Mouse (Mus musculus) hindbrain, embryonic 13.5 days (tissue): ENCODE data around the gene Htr6. TPM values are rescaled to one million over a fixed set of nuclear protein-coding genes. Genes with fewer than 3 reads are reported as not detected.

Experiments
- ATAC-seq: fragments of 200-750 bp; cut with Nextera tagmentation; 2 replicates; pipeline ENCODE4 v1.8.0; 2017; ENCODE audit warnings: moderate TSS enrichment; ENCODE audit not compliant: low FRiP score
- H3K27ac ChIP-seq: fragments of 300-500 bp; sonication (generic); 2 replicates; pipeline ENCODE4 v1.5.1; 2015; ENCODE audit warnings: inconsistent platforms, mild to moderate bottlenecking, moderate library complexity
- H3K27me3 ChIP-seq: fragments of 300-500 bp; sonication (generic); 2 replicates; pipeline ENCODE4 v1.6.1; 2015; ENCODE audit warnings: mild to moderate bottlenecking, inconsistent platforms
- H3K36me3 ChIP-seq: fragments of 300-500 bp; sonication (generic); 2 replicates; pipeline ENCODE4 v1.6.1; 2015; ENCODE audit warnings: mild to moderate bottlenecking, inconsistent platforms
- H3K4me1 ChIP-seq: fragments of 300-500 bp; sonication (generic); replicated peaks from 2 replicates; pipeline ENCODE4 v1.6.1; 2015; ENCODE audit warnings: inconsistent platforms
- H3K4me2 ChIP-seq: fragments of 300-500 bp; sonication (generic); 2 replicates; pipeline ENCODE4 v1.6.1; 2015; ENCODE audit warnings: inconsistent platforms, mild to moderate bottlenecking, moderate library complexity
- H3K4me3 ChIP-seq: fragments of 300-500 bp; sonication (generic); 2 replicates; pipeline ENCODE4 v1.5.1; 2015; ENCODE audit warnings: mild to moderate bottlenecking, inconsistent platforms
- H3K9ac ChIP-seq: fragments of 300-500 bp; sonication (generic); 2 replicates; pipeline ENCODE4 v1.6.1; 2015; ENCODE audit warnings: mild to moderate bottlenecking, inconsistent platforms
- H3K9me3 ChIP-seq: fragments of 300-500 bp; sonication (generic); 2 replicates; pipeline ENCODE4 v1.6.1; 2016; ENCODE audit warnings: inconsistent platforms
- WGBS: fragments of 180-500 bp; shearing (Covaris S2); methylation state at CpG from one replicate; pipeline ENCODE4 v1.1.7; 2015; 5-methylcytosine and 5-hydroxymethylcytosine counted together
- polyA plus RNA-seq: library from polyadenylated mRNA; unstranded; fragments of >200 nt; fragmentation: Nextera tagmentation; extraction: Ambion mirVana; gene quantifications from 2 replicates; pipeline ENCODE4 v1.2.1, GENCODE M21; 2015

The Htr6 gene
- polyA plus RNA-seq, 1 experiment from 2014 or later, result 0.27 TPM

DNA sequence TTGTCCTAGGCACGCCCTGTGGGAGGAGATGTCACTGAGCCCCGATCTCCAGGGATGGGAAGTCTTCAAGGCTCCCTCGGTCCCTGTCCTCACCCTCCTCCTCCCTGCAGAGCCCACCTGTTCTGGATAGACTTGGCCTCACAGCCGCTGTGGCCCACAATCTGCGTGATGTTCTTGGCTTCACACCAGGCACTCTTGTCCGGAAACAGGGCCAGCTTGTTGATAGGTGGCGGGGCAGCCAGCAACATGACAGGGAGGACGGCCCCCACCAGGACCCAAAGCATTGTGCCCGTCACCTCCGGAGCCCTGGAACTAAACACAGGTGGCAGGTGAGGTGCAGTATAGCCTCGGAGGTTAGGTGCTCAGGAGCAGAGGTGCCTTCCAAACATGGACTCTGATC, 10.0 kb upstream of the Htr6 start:
- Histone ChIP-seq H3K9me3 (no peaks in the 10 kb centered on the region), H3K27ac (no peak overlapping the region), H3K9ac (no peak overlapping the region), H3K27me3 (peaks cover 53% of the 10 kb centered on the region), H3K4me2 (no peak overlapping the region), H3K4me3 (no peak overlapping the region), H3K36me3 (no peaks in the 10 kb centered on the region), H3K4me1 (peaks cover 33% of the 10 kb centered on the region)
- no peak for ATAC-seq
- WGBS, result 76% methylated on average over 11 of the region's 11 CpGs

- Histone ChIP-seq H3K9me3 (no peaks in the 10 kb centered on the region), H3K27me3 (peaks cover 33% of the 10 kb centered on the region), H3K4me2 (peak overlapping the region; percentile 38), H3K36me3 (no peaks in the 10 kb centered on the region), H3K9ac (peak overlapping the region; percentile 51; the same call in 1 of the 2 replicates), H3K4me3 (no peak overlapping the region), H3K4me1 (peaks cover 32% of the 10 kb centered on the region), H3K27ac (peak overlapping the region; percentile 44; the same call in 1 of the 2 replicates)
- ATAC-seq, result peak; percentile 75
- WGBS, result 22% methylated on average over 12 of the region's 12 CpGs
Measured at GRCm38 (mm10) chr4:139082790-139083564, 7.6 kb upstream of the Htr6 start.

DNA sequence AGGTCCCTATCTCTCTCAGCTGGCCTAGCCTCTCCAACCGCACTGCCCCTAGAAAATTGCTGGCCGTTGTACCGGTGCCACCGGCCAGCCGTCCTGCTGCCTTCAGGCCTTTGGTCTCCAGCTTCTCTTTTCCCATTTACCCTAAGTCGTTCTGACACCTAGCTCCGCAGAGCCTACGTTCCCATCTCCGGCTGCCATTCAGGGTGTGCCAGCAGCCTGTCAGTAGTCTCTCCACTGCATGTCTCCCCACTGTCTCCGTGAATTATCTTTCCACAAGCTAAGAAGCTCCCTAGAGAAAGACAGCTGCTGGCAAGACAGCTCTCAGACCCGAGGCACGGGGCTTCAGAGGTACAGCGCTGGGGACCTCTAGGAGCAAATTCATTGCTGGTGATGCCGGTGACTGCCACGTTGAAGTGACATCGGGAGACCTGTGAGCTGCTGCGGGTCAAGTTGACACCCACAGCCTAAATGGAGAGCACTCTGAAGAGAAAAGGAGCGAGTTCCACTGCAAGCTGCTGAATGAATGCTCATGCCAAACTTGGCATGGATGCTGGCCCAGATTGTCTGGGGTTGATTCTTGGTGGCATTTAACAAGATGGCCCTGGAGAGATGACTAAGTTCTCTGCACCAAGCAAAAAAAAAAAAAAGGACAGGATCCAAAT, 6.0 kb upstream of the Htr6 start:
- H3K27me3 ChIP-seq, result peaks cover 32% of the 10 kb centered on the region
- WGBS, result 64% methylated on average over 18 of the region's 18 CpGs
- H3K9ac ChIP-seq, result no peak overlapping the region; the same call in 1 of the 2 replicates

GRCm38 (mm10) chr4:139080259-139080658, 4.9 kb upstream of the Htr6 start:
- H3K4me1 ChIP-seq, result peaks cover 37% of the 10 kb centered on the region
- no peak overlapping the region for H3K9ac ChIP-seq
- H3K4me3 ChIP-seq, result no peak overlapping the region
- peaks cover 38% of the 10 kb centered on the region for H3K27me3 ChIP-seq
- no peak for ATAC-seq
- no peak overlapping the region for H3K27ac ChIP-seq
- H3K36me3 ChIP-seq, result no peaks in the 10 kb centered on the region
- WGBS, result 93% methylated on average over 7 of the region's 7 CpGs
- H3K4me2 ChIP-seq, result no peak overlapping the region
- H3K9me3 ChIP-seq, result no peaks in the 10 kb centered on the region

More for the DNA sequence above, 6.0 kb upstream of the Htr6 start:
- ATAC-seq, result no peak
- Histone ChIP-seq H3K4me2 (no peak overlapping the region), H3K4me1 (peaks cover 32% of the 10 kb centered on the region), H3K36me3 (no peaks in the 10 kb centered on the region), H3K27ac (peak overlapping the region; percentile 44; the same call in 1 of the 2 replicates), H3K9me3 (no peaks in the 10 kb centered on the region), H3K4me3 (no peak overlapping the region)

GRCm38 (mm10) chr4:139079439-139079838, 4.1 kb upstream of the Htr6 start:
- no peak for ATAC-seq
- H3K27ac ChIP-seq, result no peak overlapping the region
- H3K4me2 ChIP-seq, result no peak overlapping the region
- H3K36me3 ChIP-seq, result no peaks in the 10 kb centered on the region
- H3K4me1 ChIP-seq, result peaks cover 46% of the 10 kb centered on the region
- no peak overlapping the region for H3K4me3 ChIP-seq
- H3K27me3 ChIP-seq, result peaks cover 38% of the 10 kb centered on the region
- no peak overlapping the region for H3K9ac ChIP-seq
- H3K9me3 ChIP-seq, result no peaks in the 10 kb centered on the region
- 67% methylated on average over 11 of the region's 11 CpGs for WGBS

DNA sequence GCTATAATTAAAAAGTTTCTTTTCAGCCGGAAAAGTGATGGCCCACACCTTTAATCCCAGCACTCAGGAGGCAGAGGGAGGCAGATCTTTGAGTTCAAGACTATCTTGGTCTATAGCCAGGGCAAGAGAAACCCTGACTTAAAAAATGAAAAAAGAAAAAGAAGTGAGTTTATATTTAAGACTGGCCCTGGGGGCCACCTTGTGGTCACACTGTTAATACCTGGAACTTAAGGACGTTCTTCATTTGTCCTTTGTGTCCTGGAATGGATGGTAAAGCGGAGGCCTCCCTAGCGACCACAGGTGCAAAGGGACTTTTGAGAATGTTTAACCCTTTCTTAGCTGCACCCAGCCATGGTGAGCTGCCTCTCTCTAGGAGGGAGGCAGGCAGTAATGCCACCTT, 3.4 kb upstream of the Htr6 start:
- peaks cover 50% of the 10 kb centered on the region for H3K4me1 ChIP-seq
- no peak for ATAC-seq
- no peaks in the 10 kb centered on the region for H3K9me3 ChIP-seq
- WGBS, result 19% methylated on average over 4 of the region's 4 CpGs
- H3K27me3 ChIP-seq, result peaks cover 43% of the 10 kb centered on the region
- H3K4me2 ChIP-seq, result no peak overlapping the region
- H3K9ac ChIP-seq, result no peak overlapping the region
- H3K4me3 ChIP-seq, result no peak overlapping the region
- H3K27ac ChIP-seq, result no peak overlapping the region
- H3K36me3 ChIP-seq, result no peaks in the 10 kb centered on the region

GRCm38 (mm10) chr4:139078313-139078712, 2.9 kb upstream of the Htr6 start:
- no peaks in the 10 kb centered on the region for H3K36me3 ChIP-seq
- H3K4me2 ChIP-seq, result no peak overlapping the region
- ATAC-seq, result no peak
- no peak overlapping the region for H3K27ac ChIP-seq
- H3K9me3 ChIP-seq, result no peaks in the 10 kb centered on the region
- no peak overlapping the region for H3K9ac ChIP-seq
- H3K27me3 ChIP-seq, result peaks cover 47% of the 10 kb centered on the region
- 41% methylated on average over 2 of the region's 2 CpGs for WGBS
- H3K4me1 ChIP-seq, result peaks cover 46% of the 10 kb centered on the region
- H3K4me3 ChIP-seq, result no peak overlapping the region

DNA sequence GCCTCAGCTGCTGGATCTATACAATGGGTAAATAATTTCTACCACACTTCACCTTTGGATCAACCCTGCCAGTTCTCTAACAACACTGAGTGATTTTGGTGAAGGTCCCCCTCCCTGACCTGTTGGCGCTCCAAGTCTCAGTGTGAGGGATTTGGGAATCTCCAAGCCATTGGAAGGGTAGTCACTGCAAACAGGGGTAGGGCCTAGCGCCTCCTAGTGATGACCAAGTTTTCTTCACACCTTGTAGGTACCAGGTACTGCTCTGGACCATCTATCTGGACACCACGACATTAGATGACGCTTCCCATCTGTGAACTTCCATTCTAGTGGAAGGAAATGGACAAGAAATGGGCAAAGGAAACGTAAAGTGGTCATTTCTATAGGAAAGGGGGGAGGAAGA, 545 bp upstream of the Htr6 start:
- Histone ChIP-seq H3K36me3 (no peaks in the 10 kb centered on the region), H3K4me1 (peaks cover 23% of the 10 kb centered on the region), H3K9me3 (no peaks in the 10 kb centered on the region), H3K4me2 (peak overlapping the region; percentile 82), H3K9ac (peak overlapping the region; percentile 76), H3K27ac (no peak overlapping the region), H3K27me3 (peaks cover 71% of the 10 kb centered on the region), H3K4me3 (peak overlapping the region; percentile 58)
- 15% methylated on average over 5 of the region's 5 CpGs for WGBS
- ATAC-seq, result no peak

DNA sequence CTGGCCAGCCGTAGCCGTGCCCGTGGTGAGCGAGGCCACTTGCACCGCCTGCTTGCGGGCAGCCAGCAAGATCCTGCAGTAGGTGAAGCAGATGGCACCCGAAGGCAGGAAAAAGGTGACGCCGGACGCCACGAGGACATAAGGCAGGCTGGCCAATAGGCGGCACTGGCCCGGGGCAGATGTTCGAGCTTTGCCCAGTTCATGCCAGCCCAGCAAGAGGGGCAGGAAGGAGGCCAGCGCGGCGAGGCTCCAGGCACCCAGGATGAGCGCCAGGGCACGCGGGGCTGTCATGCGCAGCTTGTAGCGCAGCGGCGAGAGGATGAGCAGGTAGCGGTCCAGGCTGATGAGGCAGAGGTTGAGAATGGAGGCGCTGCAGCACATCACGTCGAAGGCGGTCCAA, 1.3 kb downstream of the Htr6 start:
- H3K4me1 ChIP-seq, result peaks cover 22% of the 10 kb centered on the region
- H3K9ac ChIP-seq, result no peak overlapping the region
- peaks cover 90% of the 10 kb centered on the region for H3K27me3 ChIP-seq
- H3K27ac ChIP-seq, result no peak overlapping the region
- H3K4me2 ChIP-seq, result peak overlapping the region; percentile 82
- no peaks in the 10 kb centered on the region for H3K36me3 ChIP-seq
- H3K4me3 ChIP-seq, result peak overlapping the region; percentile 58
- H3K9me3 ChIP-seq, result no peaks in the 10 kb centered on the region
- 15% methylated on average over 29 of the region's 29 CpGs for WGBS
- no peak for ATAC-seq

DNA sequence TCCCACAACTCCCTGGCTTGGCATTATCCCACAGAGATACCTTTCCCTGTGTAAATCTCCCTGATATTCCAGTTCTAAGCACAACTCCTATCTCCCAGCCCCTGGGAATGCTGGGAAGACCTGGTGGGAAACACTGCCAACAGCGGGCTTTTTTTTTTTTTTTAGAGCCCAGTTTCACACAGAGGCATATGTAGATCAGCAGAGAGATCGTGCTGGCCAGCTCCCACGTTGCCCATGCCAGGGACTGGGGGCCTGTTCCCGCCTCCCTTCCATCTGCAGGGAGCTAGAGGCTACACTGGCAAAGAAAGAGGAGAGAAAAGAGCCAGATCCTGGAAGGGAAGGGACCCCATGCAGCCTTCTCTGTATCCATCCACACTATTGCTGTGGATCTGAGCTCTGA, 7.1 kb downstream of the Htr6 start:
- ATAC-seq, result no peak
- H3K27me3 ChIP-seq, result peaks cover 67% of the 10 kb centered on the region
- 37% methylated on average over 4 of the region's 4 CpGs for WGBS

GRCm38 (mm10) chr4:139064831-139065230, 10.5 kb downstream of the Htr6 start:
- H3K36me3 ChIP-seq, result no peaks in the 10 kb centered on the region
- no peak overlapping the region for H3K4me3 ChIP-seq
- H3K27me3 ChIP-seq, result peaks cover 50% of the 10 kb centered on the region
- H3K27ac ChIP-seq, result no peak overlapping the region
- H3K4me1 ChIP-seq, result no peaks in the 10 kb centered on the region; the same call in 1 of the 2 replicates
- H3K9ac ChIP-seq, result no peak overlapping the region
- no peak overlapping the region for H3K4me2 ChIP-seq
- WGBS, result 92% methylated on average over 5 of the region's 5 CpGs
- ATAC-seq, result no peak
- 0 out of 2 replicates have a peak, but pooled peaks cover 2% of the 10 kb centered on the region for H3K9me3 ChIP-seq

More for the DNA sequence above, 7.1 kb downstream of the Htr6 start:
- H3K36me3 ChIP-seq, result no peaks in the 10 kb centered on the region
- no peak overlapping the region for H3K4me3 ChIP-seq
- 0 out of 2 replicates have a peak, but pooled peaks cover 2% of the 10 kb centered on the region for H3K9me3 ChIP-seq
- H3K4me1 ChIP-seq, result no peaks in the 10 kb centered on the region
- H3K27ac ChIP-seq, result no peak overlapping the region
- no peak overlapping the region for H3K4me2 ChIP-seq
- H3K9ac ChIP-seq, result no peak overlapping the region

- H3K4me2 ChIP-seq, result no peak overlapping the region
- H3K4me1 ChIP-seq, result peaks cover 14% of the 10 kb centered on the region
- 8% methylated on average over 7 of the region's 7 CpGs for WGBS
- H3K36me3 ChIP-seq, result no peaks in the 10 kb centered on the region
- no peak for ATAC-seq
- peaks cover 53% of the 10 kb centered on the region for H3K27me3 ChIP-seq
- no peaks in the 10 kb centered on the region for H3K9me3 ChIP-seq
- no peak overlapping the region for H3K4me3 ChIP-seq
- no peak overlapping the region for H3K27ac ChIP-seq
- H3K9ac ChIP-seq, result no peak overlapping the region
Measured at GRCm38 (mm10) chr4:139059569-139059968, 15.8 kb downstream of the Htr6 start.
